Mouse (Mus musculus): ENCODE results near the gene Kdm1b.

Kdm1b gene

GRCm38 (mm10) chr13:47043030-47043680, at the start of gene Kdm1b:
Gene Kdm1b, plus strand, starts transcription at chr13:47043499.
- in situ Hi-C loops (cut with MboI, MseI) = no loop called here

DNA sequence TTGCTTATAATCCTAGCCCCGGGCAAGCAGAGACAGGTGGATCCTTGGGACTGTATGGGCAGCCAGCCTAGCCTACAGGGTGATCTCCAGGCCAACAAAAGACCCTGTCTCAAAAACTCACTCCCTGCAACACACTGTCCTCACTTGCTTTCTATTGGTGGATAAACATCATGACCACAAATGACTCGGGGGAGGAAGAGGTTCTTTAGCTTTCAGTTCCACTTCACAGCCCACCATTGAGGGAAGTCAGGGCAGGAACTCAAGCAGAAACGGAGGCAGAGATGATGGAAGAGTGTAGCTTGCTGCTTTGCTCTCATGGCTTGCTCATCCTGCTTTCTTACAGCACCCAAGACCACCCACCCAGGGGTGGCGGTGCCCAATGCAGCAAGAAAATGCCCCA, 45.9 kb upstream of the Kdm1b start:
- in situ Hi-C loops (cut with MboI, MseI) = no loop called here

DNA sequence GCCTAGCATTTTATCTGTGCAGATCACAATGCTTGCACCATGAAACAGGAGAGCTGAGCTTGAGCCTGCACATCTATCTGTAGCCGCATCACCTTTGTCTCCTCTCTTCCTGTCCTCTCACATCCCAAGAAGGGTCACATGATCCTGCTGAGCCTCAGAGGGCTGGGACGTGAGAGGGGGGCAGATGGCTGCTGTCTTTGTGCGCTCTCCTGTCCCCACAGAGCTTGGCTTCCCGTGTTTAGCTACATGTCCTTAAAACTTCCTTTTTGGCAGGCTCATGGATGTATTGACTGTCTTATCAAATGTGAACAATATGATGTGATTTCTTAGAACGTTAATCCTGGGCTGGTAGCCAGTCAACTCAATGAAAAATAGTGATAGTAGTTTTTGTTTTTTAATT, 43.8 kb upstream of the Kdm1b start:
- in situ Hi-C loops (cut with MboI, MseI) = no loop called here

- in situ Hi-C loops (cut with MboI, MseI) = loop anchor here (25.0 kb wide), 1 partner anchor 164 kb away; no protein-coding TSS in a partner anchor
Measured at GRCm38 (mm10) chr13:47001590-47001989, 41.7 kb upstream of the Kdm1b start.

DNA sequence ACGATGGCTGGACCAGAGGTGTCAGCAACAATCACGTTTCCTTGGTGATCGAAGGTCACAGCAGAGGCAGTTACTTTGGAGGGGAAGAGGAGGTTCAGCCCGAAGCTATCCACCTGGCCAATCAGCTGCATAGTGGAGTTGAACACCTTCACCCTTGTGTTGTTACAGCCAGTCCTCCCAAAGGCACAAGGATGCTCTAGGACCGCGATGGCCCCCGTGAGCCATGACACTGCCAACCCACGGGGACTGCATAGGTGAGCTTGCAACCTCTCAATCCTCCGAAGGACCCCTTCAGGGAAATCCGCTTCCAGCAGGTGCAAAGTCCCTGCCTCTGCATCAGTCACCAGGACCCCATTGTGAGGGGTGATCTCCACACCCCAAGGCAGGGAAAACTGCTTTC, 29.6 kb upstream of the Kdm1b start:
- in situ Hi-C loops (cut with MboI, MseI) = loop anchor here (25.0 kb wide), 1 partner anchor 176 kb away; no protein-coding TSS in a partner anchor

- in situ Hi-C loops (cut with MboI, MseI) = loop anchor here (25.0 kb wide), 1 partner anchor 177 kb away; no protein-coding TSS in a partner anchor
Measured at GRCm38 (mm10) chr13:47014334-47015194, 28.7 kb upstream of the Kdm1b start, which contains the start of gene Nhlrc1. Gene Nhlrc1, minus strand, starts transcription at chr13:47014850.

GRCm38 (mm10) chr13:47015195-47015501, 28.2 kb upstream of the Kdm1b start:
- in situ Hi-C loops (cut with MboI, MseI) = loop anchor here (25.0 kb wide), 1 partner anchor 178 kb away; no protein-coding TSS in a partner anchor

GRCm38 (mm10) chr13:47017259-47017658, 26.0 kb upstream of the Kdm1b start:
- in situ Hi-C loops (cut with MboI, MseI) = loop anchor here (25.0 kb wide), 1 partner anchor 180 kb away; no protein-coding TSS in a partner anchor

GRCm38 (mm10) chr13:47019774-47020173, 23.5 kb upstream of the Kdm1b start:
- in situ Hi-C loops (cut with MboI, MseI) = loop anchor here (25.0 kb wide), 1 partner anchor 182 kb away; no protein-coding TSS in a partner anchor

GRCm38 (mm10) chr13:47020798-47021197, 22.5 kb upstream of the Kdm1b start:
- in situ Hi-C loops (cut with MboI, MseI) = loop anchor here (25.0 kb wide), 1 partner anchor 183 kb away; no protein-coding TSS in a partner anchor

GRCm38 (mm10) chr13:47030376-47031107, 12.8 kb upstream of the Kdm1b start:
- in situ Hi-C loops (cut with MboI, MseI) = no loop called here

DNA sequence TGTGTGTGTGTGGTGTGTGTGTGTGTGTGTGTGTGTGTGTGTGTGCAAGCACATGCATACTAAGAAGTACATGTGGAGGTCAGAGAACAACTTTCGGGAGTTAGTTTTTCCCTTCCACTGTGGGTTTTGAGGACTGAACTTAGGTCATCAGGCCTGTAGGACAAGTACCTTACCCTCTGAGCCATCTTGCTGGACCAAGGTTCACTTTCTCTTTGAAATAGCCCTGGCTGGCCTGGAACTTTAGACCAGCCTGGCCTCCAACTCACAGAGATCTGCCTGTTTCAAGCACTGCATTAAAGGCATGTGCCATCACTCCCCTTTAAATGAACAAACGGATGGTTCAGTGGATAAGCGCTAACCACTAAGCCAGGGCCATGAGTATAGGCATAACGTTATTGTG, 9.7 kb upstream of the Kdm1b start:
- in situ Hi-C loops (cut with MboI, MseI) = no loop called here

DNA sequence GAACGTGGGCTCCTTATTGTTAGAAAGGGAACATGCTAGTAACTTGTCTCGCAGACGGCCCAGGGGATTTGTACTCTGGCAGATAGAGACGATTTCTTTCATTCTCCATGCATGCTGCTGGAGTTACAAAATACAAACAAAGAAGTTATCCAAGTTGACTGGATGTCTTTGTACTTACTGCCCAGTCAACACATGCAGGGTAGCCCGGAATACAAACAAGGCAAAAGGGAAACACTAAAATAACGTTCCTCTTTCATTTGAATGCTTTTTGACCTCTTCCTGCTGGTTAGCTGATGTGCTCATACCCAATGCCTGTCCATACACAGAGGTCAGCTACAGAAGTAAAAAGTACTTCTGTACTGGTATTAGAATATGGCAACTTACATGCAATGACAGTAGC, 5.4 kb upstream of the Kdm1b start:
- in situ Hi-C loops (cut with MboI, MseI) = no loop called here

DNA sequence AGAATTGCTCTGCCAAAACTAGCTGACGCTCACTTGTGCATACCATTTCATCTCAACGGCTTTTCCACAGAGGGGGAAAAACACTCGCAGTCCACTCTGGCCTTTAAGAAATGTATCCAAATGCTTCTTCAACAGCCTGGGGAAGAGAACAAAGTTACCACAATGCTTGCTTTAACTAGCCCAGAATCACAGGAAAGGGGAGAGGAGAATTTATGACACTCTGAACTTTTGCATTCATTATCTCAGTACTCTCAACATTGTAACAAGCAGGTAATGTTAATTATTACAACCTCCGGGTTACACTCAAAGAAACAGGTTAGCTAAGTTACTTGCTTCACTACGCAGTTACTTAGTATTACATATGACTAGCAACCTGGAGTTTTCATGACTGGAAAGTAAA, 3.2 kb upstream of the Kdm1b start:
- in situ Hi-C loops (cut with MboI, MseI) = no loop called here

DNA sequence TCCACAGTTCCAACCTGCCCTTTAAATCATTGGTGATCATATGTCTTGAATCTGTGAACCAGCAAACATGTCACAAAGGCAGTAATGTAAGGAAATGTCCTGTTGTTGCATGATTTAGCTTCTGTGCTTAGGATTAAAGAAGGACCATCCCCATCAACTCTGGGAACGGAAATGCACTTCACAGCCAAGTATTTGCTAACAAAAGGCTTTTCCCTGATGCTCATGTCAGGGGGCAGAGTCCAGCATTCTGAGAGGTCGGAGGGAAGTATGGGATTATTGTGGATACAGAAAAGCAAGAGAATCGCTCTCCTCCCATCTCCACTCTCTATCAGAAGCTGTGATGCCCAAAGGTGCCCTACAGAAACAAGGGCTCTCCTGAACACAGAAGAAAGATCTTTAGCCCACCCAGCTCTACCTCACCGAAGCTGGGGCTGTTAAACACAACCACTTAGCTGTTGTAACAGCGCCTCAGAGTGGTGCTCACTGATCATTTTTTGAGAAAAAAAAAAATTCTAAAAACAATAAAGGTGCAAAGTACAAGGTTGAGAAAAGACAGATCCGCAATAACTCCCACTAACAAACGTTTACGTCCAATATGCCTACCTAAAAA, 1.2 kb upstream of the Kdm1b start:
- in situ Hi-C loops (cut with MboI, MseI) = no loop called here

DNA sequence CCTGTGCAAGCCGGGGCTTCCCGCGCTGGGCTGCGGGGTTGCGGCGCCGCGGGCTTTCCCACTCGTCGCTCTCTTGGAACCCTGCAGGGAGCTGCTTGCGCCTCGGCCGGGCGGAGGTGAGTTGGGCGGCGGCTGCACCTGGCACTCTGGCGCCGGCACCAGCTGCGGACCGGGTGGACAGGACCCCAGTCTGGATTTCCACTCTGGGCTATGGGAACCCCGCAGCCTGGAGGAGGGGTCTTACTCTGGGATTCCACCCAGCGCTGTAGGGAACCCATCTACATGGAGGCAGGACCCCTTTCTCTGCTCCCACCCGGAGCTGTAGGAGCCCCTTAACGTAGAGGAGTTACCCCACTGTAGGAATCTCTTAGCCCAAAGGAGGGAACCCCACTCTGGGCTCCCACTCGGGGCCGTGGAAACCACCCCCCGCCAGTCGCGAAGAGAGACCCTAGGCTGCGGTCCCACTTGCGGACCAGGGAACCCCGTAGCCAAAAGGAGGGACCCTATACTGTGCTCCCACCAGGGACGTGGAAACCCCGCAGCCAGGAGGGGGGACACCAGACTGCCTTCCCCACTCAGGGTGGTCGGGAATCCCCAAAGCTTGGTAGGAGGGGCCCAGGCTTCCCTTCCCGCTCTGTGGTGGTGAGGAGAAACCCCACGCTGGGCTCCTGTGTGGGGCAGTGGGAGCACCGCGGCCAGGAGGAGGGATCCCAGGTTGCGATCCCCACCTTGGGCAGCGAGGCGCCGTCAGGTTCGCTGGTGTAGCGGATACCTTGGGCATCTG, 726 bp downstream of the Kdm1b start:
- in situ Hi-C loops (cut with MboI, MseI) = no loop called here

- in situ Hi-C loops (cut with MboI, MseI) = no loop called here
Measured at GRCm38 (mm10) chr13:47044617-47044947, 1.3 kb downstream of the Kdm1b start, which contains the start of gene Tpmt. Gene Tpmt, minus strand, starts transcription at chr13:47044737.

DNA sequence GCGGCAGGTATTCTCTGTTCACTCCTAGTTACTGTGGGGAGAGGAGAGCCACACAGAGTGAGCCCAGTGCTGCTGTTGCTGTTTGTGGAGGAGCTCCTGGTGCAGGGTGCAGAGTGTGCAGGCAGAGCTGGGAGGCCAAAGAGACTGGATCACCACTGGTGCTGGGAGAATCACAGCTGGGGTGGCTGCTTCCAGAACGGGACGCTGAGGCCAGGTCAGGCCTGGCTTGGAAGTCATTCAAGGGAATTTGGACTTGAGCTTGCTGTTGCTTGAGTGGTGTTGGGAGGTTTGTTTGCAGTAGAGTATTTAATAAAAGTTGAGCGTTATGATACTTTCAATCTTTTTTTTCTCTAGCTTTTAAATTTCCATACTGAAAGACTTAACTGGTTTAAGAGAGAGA, 4.7 kb downstream of the Kdm1b start:
- in situ Hi-C loops (cut with MboI, MseI) = no loop called here

- in situ Hi-C loops (cut with MboI, MseI) = no loop called here
Measured at GRCm38 (mm10) chr13:47050009-47050408, 6.7 kb downstream of the Kdm1b start.

DNA sequence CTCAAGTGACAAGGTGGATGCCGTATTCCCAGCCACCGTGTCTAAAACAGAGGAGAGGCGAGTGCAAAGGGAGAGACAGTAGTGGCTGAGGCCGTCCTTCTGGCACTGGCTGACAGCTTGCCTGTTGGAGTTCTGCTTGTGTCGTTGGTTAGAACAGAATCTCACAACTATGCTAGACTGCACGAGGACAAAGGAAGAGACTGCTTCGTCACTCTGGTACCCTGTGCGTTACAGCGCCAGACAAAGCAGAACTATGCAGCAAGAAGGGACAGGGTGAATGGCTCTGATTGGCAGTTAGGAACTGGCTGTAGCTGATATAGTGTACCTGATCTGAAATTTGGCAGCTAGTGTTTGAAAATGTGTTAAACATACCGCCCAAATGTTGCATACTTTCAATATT, 10.7 kb downstream of the Kdm1b start:
- in situ Hi-C loops (cut with MboI, MseI) = no loop called here

DNA sequence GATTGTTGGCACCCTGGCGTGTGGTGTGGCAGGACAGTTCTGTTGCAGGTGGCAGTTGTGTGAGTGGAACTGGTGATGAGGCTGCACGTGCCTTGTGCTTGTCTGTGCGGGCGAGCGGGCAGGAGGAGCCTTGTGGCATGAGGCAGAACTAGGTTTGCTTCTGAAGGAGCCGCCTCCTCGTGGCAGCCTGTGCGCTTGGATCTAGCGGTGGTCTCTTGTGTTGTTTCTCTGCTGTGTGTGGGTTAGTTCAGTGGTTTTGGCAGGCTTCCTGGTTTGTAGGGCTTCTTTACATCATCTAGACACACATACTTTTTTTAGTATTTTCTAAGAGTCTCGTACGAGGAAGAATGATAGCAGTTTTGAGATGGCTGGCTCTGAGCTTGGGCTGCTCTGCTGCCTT, 12.8 kb downstream of the Kdm1b start:
- in situ Hi-C loops (cut with MboI, MseI) = loop anchor here (5.0 kb wide), 1 partner anchor 1456 kb away; the partner anchor contains the start of genes A830005F24Rik and Zfp169

All from T-helper 2 cell (primary cell).